Mouse (Mus musculus): ENCODE data around the gene Lsmem1. TPM values are rescaled to one million over a fixed set of nuclear protein-coding genes. Genes with fewer than 3 reads are reported as not detected.
A peak's percentile ranks its signal among the peaks of the same experiment; 100 is the strongest.

The Lsmem1 gene
- polyA plus RNA-seq, 1 experiment from 2014 or later = 0.18 TPM

GRCm38 (mm10) chr12:40164621-40165020 is 34.7 kb downstream of the Lsmem1 start:
- no peak overlapping the region for H3K4me3 ChIP-seq (replicated peaks)

DNA sequence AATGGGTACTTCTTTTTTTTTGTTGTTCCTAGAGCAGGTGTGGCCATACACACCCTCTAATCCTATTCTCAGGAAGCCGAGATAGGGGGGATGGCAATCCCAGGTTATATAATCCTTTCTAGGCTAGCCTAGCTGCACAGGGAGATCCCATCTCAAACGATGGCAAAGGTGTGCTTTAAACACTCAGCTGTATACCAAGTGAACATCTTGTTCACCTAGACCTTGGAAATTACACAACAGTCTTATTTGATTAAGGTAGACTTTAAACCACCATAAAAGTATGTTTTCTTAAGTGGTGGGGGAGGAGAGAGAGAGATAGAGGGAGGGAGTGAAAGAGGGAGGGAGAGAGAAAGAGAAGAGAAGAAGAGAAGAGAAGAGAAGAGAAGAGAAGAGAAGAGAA is 38.5 kb downstream of the Lsmem1 start:
- Histone ChIP-seq H3K27me3 (replicated peaks) (no peaks in the 10 kb centered on the region), H3K27ac (no peak overlapping the region), H3K36me3 (no peaks in the 10 kb centered on the region), H3K4me2 (no peak overlapping the region), H3K4me1 (no peaks in the 10 kb centered on the region), H3K4me3 (replicated peaks) (no peak overlapping the region), H3K9me3 (no peaks in the 10 kb centered on the region), H3K9ac (no peak overlapping the region)
- 63% methylated on average over 2 of the region's 2 CpGs for WGBS
- ATAC-seq (ENCODE audit: insufficient read depth, low FRiP score, low read depth) = no peak

More at GRCm38 (mm10) chr12:40164621-40165020, 34.7 kb downstream of the Lsmem1 start:
- no peaks in the 10 kb centered on the region for H3K4me1 ChIP-seq
- no peaks in the 10 kb centered on the region for H3K27me3 ChIP-seq (replicated peaks)
- no peaks in the 10 kb centered on the region for H3K36me3 ChIP-seq
- no peak overlapping the region for H3K4me2 ChIP-seq
- no peak overlapping the region for H3K27ac ChIP-seq
- no peak overlapping the region for H3K9ac ChIP-seq
- 0% methylated on average over 2 of the region's 2 CpGs for WGBS
- no peak for ATAC-seq (ENCODE audit: insufficient read depth, low FRiP score, low read depth)
- H3K9me3 ChIP-seq = no peaks in the 10 kb centered on the region

DNA sequence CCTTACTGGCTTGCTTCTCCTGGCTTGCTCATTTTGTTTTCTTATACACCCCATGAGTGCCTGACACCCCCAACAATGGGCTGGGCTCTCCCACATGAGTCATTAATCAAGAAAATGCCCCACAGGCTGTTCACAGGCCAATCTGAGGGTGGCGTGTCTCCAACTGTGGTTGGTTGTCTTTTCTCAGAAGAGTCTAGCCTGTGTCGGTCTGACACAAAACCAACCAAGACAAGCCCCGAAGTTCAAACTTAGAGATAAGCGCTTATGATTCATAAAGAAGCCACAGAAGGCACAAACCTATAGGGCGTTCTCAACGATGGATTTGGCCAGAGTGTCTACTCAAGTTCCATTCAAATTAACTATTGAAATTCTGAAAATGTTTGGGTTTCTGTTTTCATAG is 45.1 kb downstream of the Lsmem1 start:
- no peaks in the 10 kb centered on the region for H3K4me1 ChIP-seq
- H3K9ac ChIP-seq = no peak overlapping the region
- H3K27me3 ChIP-seq (replicated peaks) = no peaks in the 10 kb centered on the region
- H3K9me3 ChIP-seq = no peaks in the 10 kb centered on the region
- H3K36me3 ChIP-seq = no peaks in the 10 kb centered on the region
- no peak for ATAC-seq (ENCODE audit: insufficient read depth, low FRiP score, low read depth)
- no peak overlapping the region for H3K4me2 ChIP-seq
- no peak overlapping the region for H3K4me3 ChIP-seq (replicated peaks)
- 89% methylated on average over 6 of the region's 6 CpGs for WGBS
- no peak overlapping the region for H3K27ac ChIP-seq

DNA sequence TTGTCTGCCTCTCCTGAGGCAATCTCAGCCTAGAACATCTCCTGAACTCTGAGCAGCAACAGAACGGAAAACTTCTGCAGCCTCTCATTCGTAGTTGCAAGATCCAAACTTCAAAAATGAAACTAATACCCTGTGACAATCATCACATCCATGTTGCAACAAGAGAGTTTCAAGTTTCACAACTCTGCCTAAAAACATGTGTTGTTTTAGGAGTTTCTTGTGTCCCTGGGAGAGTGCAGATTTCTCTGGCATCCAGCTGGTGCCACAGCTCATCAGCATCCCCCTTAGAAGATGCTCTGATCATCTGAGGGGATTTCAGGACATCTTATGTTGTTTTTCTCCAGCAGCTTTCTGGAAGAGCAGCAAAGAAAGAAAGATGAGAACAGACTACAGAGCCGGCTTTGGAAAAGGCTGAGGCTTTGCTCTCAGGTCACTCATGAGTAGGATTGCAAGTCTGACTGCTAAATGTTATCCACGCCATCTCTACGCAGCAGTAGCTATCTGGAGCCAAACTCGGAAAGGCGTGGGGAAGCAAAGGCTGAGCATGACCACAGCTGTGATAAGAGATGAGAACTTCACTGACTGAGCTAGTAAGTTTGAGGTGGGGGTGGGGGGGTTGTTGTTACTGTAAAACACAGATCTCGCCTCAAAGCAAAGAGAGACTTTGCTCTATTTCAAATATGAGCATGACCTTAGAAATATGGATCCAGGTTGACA is 46.8 kb downstream of the Lsmem1 start:
- no peak overlapping the region for H3K4me3 ChIP-seq (replicated peaks)
- no peaks in the 10 kb centered on the region for H3K9me3 ChIP-seq
- H3K27ac ChIP-seq = no peak overlapping the region
- WGBS = 74% methylated on average over 8 of the region's 8 CpGs
- no peaks in the 10 kb centered on the region for H3K27me3 ChIP-seq (replicated peaks)
- no peaks in the 10 kb centered on the region for H3K4me1 ChIP-seq
- no peaks in the 10 kb centered on the region for H3K36me3 ChIP-seq
- H3K9ac ChIP-seq = no peak overlapping the region
- H3K4me2 ChIP-seq = no peak overlapping the region
- no peak for ATAC-seq (ENCODE audit: insufficient read depth, low FRiP score, low read depth)

DNA sequence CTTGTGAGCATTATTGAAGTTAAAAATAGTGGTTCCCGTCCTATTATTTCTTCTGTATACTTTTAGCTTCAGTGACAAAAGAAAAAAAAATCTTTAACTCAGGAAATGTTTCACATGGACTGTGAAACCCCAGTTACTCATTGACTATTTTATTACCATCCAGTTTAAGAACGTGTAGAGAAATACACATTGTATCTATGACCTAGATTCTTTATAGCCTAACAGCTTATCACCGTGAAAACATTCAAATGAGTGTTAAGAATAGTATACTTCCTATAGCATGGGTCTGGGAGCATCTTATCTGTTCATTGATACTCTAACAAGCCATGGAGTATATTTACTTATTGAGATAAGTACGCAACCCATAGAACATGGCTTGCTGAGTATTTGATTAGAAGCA is 52.0 kb downstream of the Lsmem1 start:
- Histone ChIP-seq H3K4me1 (no peaks in the 10 kb centered on the region), H3K27me3 (replicated peaks) (no peaks in the 10 kb centered on the region), H3K9me3 (no peaks in the 10 kb centered on the region), H3K27ac (no peak overlapping the region), H3K4me2 (no peak overlapping the region), H3K36me3 (no peaks in the 10 kb centered on the region), H3K9ac (no peak overlapping the region), H3K4me3 (replicated peaks) (no peak overlapping the region)
- WGBS = 55% methylated on average over 4 of the region's 4 CpGs
- ATAC-seq (ENCODE audit: insufficient read depth, low FRiP score, low read depth) = peak; percentile 71

DNA sequence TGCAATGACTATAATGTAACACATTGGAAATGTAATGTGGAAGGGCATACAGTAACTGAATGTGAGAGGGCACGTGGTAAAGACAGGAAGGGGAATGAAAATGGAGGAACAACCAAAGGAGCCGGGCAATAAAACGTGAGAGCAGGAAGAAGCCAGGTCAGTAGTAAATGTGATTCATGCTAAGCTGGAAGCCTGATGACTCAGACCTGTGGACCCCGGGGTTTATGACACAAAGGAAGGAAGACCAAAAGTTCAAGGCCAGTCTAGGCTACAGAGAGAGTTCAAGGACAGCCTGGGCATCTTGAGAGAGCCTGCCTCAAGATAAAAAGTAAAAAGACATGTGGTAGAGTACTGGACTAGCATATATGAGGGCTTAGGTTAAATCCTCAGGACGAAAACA is 52.8 kb downstream of the Lsmem1 start:
- H3K27me3 ChIP-seq (replicated peaks) = no peaks in the 10 kb centered on the region
- no peaks in the 10 kb centered on the region for H3K4me1 ChIP-seq
- no peak for ATAC-seq (ENCODE audit: insufficient read depth, low FRiP score, low read depth)
- no peak overlapping the region for H3K4me2 ChIP-seq
- H3K4me3 ChIP-seq (replicated peaks) = no peak overlapping the region
- no peak overlapping the region for H3K9ac ChIP-seq
- no peak overlapping the region for H3K27ac ChIP-seq
- H3K9me3 ChIP-seq = no peaks in the 10 kb centered on the region
- 68% methylated on average over 5 of the region's 5 CpGs for WGBS
- H3K36me3 ChIP-seq = no peaks in the 10 kb centered on the region

- no peak overlapping the region for H3K4me2 ChIP-seq
- no peak overlapping the region for H3K9ac ChIP-seq
- 60% methylated on average over 5 of the region's 5 CpGs for WGBS
- H3K36me3 ChIP-seq = no peaks in the 10 kb centered on the region
- H3K4me1 ChIP-seq = no peaks in the 10 kb centered on the region
- no peak overlapping the region for H3K27ac ChIP-seq
- no peaks in the 10 kb centered on the region for H3K9me3 ChIP-seq
- H3K27me3 ChIP-seq (replicated peaks) = no peaks in the 10 kb centered on the region
- no peak for ATAC-seq (ENCODE audit: insufficient read depth, low FRiP score, low read depth)
- H3K4me3 ChIP-seq (replicated peaks) = no peak overlapping the region
These were observed 58.6 kb downstream of the Lsmem1 start for GRCm38 (mm10) chr12:40140706-40141105.

GRCm38 (mm10) chr12:40139484-40140245 is 59.6 kb downstream of the Lsmem1 start:
- Histone ChIP-seq H3K27ac (no peak overlapping the region), H3K4me2 (no peak overlapping the region), H3K27me3 (replicated peaks) (no peaks in the 10 kb centered on the region), H3K36me3 (no peaks in the 10 kb centered on the region), H3K9ac (no peak overlapping the region), H3K4me1 (no peaks in the 10 kb centered on the region), H3K9me3 (no peaks in the 10 kb centered on the region), H3K4me3 (replicated peaks) (no peak overlapping the region)
- 76% methylated on average over 8 of the region's 8 CpGs for WGBS
- no peak for ATAC-seq (ENCODE audit: insufficient read depth, low FRiP score, low read depth)

DNA sequence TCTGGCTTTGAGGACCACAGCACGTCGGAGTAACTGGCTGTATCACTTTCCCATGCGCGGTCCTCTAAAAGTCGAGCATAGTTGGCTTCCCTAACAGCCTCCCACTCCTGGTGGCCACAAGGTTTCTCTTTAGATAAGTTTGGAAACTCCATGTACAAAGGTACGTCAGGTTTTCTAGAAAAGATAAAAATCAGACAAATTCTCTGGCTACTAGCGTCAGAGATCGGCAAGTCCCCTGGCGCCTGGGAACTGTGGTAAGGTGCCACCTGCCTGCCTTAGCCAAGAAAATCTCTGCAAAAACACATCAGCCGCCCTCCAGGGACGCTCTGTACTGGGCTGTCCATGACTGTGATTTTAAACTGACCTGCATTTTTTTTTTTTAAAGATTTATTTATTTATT is 64.8 kb downstream of the Lsmem1 start:
- 48% methylated on average over 11 of the region's 11 CpGs for WGBS

GRCm38 (mm10) chr12:40133573-40134271 is 65.6 kb downstream of the Lsmem1 start, which contains the start of gene Scin:
TSS of gene Scin (minus strand) at chr12:40134228.
- H3K9me3 ChIP-seq = no peaks in the 10 kb centered on the region
- H3K4me2 ChIP-seq = peak within 1 kb of the TSS; percentile 88
- peaks cover 16% of the 10 kb centered on the region for H3K27me3 ChIP-seq (replicated peaks)
- peaks cover 9% of the 10 kb centered on the region for H3K4me1 ChIP-seq
- H3K9ac ChIP-seq = no peak within 1 kb of the TSS
- H3K36me3 ChIP-seq = no peaks in the 10 kb centered on the region
- WGBS = 2% methylated on average over 39 of the region's 39 CpGs
- H3K4me3 ChIP-seq (replicated peaks) = peak within 1 kb of the TSS; percentile 42
- ATAC-seq (ENCODE audit: insufficient read depth, low FRiP score, low read depth) = peak; percentile 31; the same call in 1 of the 2 replicates
- H3K27ac ChIP-seq = no peak within 1 kb of the TSS

More for the DNA sequence above, 64.8 kb downstream of the Lsmem1 start:
- Histone ChIP-seq H3K4me2 (peak overlapping the region; percentile 88; the same call in 1 of the 2 replicates), H3K36me3 (no peaks in the 10 kb centered on the region), H3K27ac (no peak overlapping the region), H3K4me1 (peaks cover 9% of the 10 kb centered on the region), H3K9me3 (no peaks in the 10 kb centered on the region), H3K4me3 (replicated peaks) (peak overlapping the region; percentile 42), H3K27me3 (replicated peaks) (peaks cover 16% of the 10 kb centered on the region), H3K9ac (no peak overlapping the region)
- no peak for ATAC-seq (ENCODE audit: insufficient read depth, low FRiP score, low read depth)

DNA sequence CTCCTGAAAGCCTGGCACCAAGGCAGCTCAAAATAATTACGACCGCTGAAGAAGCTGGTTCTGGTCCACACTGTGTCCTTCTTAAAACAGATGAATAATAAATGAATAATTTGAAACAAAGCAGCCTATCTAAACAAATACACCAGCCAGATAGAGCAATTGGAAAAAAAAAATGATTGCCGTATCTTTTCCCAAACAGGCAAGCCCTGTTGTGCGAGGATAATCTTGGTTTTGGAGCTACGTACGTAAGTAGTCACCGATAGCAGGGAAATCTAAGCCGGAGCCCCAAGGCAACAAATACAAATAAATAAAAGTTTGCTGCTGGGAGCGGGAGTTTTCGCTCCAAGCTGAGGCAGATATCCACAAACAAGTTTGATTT is 66.1 kb downstream of the Lsmem1 start:
- H3K27ac ChIP-seq = no peak overlapping the region
- peak overlapping the region; percentile 88 for H3K4me2 ChIP-seq
- ATAC-seq (ENCODE audit: insufficient read depth, low FRiP score, low read depth) = no peak
- no peaks in the 10 kb centered on the region for H3K9me3 ChIP-seq
- H3K27me3 ChIP-seq (replicated peaks) = peaks cover 16% of the 10 kb centered on the region
- H3K4me3 ChIP-seq (replicated peaks) = peak overlapping the region; percentile 42
- peaks cover 9% of the 10 kb centered on the region for H3K4me1 ChIP-seq
- H3K36me3 ChIP-seq = no peaks in the 10 kb centered on the region
- 13% methylated on average over 10 of the region's 10 CpGs for WGBS
- H3K9ac ChIP-seq = no peak overlapping the region
